Mouse (Mus musculus) hindbrain, embryonic 16.5 days (tissue): ENCODE results near the gene Cntn2. TPM values are rescaled to one million over a fixed set of nuclear protein-coding genes. Genes with fewer than 3 reads are reported as not detected.

Source experiments
- ATAC-seq: fragments of 200-750 bp; cut with Nextera tagmentation; 2 replicates; pipeline ENCODE4 v1.8.0; 2017; ENCODE audit warnings: moderate TSS enrichment, moderate library complexity
- H3K27ac ChIP-seq: fragments of 300-500 bp; sonication (generic); 2 replicates; pipeline ENCODE4 v1.5.1; 2014; ENCODE audit warnings: low read depth, mild to moderate bottlenecking, control low read depth, low read length, moderate library complexity
- H3K27me3 ChIP-seq: fragments of 300-500 bp; sonication (generic); replicated peaks from 2 replicates; pipeline ENCODE4 v1.6.1; 2014; ENCODE audit warnings: low read length; ENCODE audit not compliant: control insufficient read depth, insufficient read depth
- H3K36me3 ChIP-seq: fragments of 300-500 bp; sonication (generic); 2 replicates; pipeline ENCODE4 v1.6.1; 2014; ENCODE audit warnings: mild to moderate bottlenecking, low read length, moderate library complexity, mixed read lengths; ENCODE audit not compliant: control insufficient read depth, insufficient read depth
- H3K4me1 ChIP-seq: fragments of 300-500 bp; sonication (generic); 2 replicates; pipeline ENCODE4 v1.6.1; 2014; ENCODE audit warnings: low read depth, low read length; ENCODE audit not compliant: control insufficient read depth, insufficient read depth
- H3K4me2 ChIP-seq: fragments of 300-500 bp; sonication (generic); 2 replicates; pipeline ENCODE4 v1.6.1; 2014; ENCODE audit warnings: mild to moderate bottlenecking, low read length, control low read depth, moderate library complexity
- H3K4me3 ChIP-seq: fragments of 300-500 bp; sonication (generic); 2 replicates; pipeline ENCODE4 v1.5.1; 2014; ENCODE audit warnings: mild to moderate bottlenecking, low read length, control low read depth, moderate library complexity
- H3K9ac ChIP-seq: fragments of 300-500 bp; sonication (generic); 2 replicates; pipeline ENCODE4 v1.6.1; 2014; ENCODE audit warnings: low read depth, mild to moderate bottlenecking, control low read depth, low read length, moderate library complexity
- H3K9me3 ChIP-seq: fragments of 300-500 bp; sonication (generic); 2 replicates; pipeline ENCODE4 v1.6.1; 2014; ENCODE audit warnings: mild to moderate bottlenecking, low read length, moderate library complexity; ENCODE audit not compliant: control insufficient read depth
- WGBS: fragments of 180-500 bp; shearing (Covaris S2); extraction: QIAGEN DNeasy Blood & Tissue Kit; methylation state at CpG from one replicate; pipeline ENCODE4 v1.1.7; 2014; 5-methylcytosine and 5-hydroxymethylcytosine counted together
- polyA plus RNA-seq: library from polyadenylated mRNA; unstranded; fragments of >200 nt; fragmentation: Nextera tagmentation; extraction: Ambion mirVana; gene quantifications from 2 replicates; pipeline ENCODE4 v1.2.1, GENCODE M21; 2015

The Cntn2 gene
- polyA plus RNA-seq, 1 experiment from 2014 or later, result 24.3 TPM

DNA sequence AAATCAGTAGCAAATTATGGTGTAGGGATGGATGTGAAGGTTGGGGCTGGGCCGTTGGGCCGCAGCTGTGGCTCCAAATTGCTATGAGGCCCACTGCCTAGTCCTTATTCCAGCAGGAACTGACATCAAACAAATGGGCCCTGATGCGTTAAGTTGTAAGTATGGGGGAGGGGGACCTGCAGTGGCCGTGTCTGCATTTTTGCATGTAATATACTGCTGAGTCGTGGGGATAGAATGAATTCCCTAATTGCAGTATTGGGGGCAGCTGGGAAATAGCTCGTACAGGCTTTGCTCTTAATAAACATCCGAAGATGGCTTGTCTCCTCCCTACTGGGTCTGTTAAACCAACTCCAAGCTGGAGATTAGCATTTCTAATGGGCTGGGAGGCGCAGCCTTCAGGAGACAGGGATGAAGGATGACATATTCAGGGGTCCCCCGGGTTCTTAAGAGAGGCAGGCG, 19.3 kb upstream of the Cntn2 start:
- H3K4me2 ChIP-seq, result no peak overlapping the region
- H3K27ac ChIP-seq, result peak overlapping the region; percentile 48
- WGBS, result 13% methylated on average over 10 of the region's 10 CpGs
- no peak overlapping the region for H3K9ac ChIP-seq
- no peaks in the 10 kb centered on the region for H3K27me3 ChIP-seq
- peaks cover 24% of the 10 kb centered on the region for H3K4me1 ChIP-seq
- H3K36me3 ChIP-seq, result no peaks in the 10 kb centered on the region
- no peak overlapping the region for H3K4me3 ChIP-seq
- H3K9me3 ChIP-seq, result no peaks in the 10 kb centered on the region
- ATAC-seq, result peak; percentile 22

- Histone ChIP-seq H3K27ac (peak overlapping the region; percentile 48), H3K4me1 (peaks cover 24% of the 10 kb centered on the region)
- WGBS, result 46% methylated on average over 8 of the region's 8 CpGs
Observed at GRCm38 (mm10) chr1:132560907-132561700, 18.0 kb upstream of the Cntn2 start.

GRCm38 (mm10) chr1:132559045-132559444, 16.0 kb upstream of the Cntn2 start:
- Histone ChIP-seq H3K4me1 (peaks cover 24% of the 10 kb centered on the region), H3K36me3 (no peaks in the 10 kb centered on the region), H3K27ac (peak overlapping the region; percentile 19; the same call in 1 of the 2 replicates), H3K4me3 (no peak overlapping the region), H3K27me3 (no peaks in the 10 kb centered on the region), H3K9me3 (no peaks in the 10 kb centered on the region), H3K4me2 (no peak overlapping the region), H3K9ac (no peak overlapping the region)
- 15% methylated on average over 6 of the region's 6 CpGs for WGBS
- ATAC-seq, result 0 out of 2 replicates have a peak, but pooled peaks have one; percentile 9

More at GRCm38 (mm10) chr1:132560907-132561700, 18.0 kb upstream of the Cntn2 start:
- peak; percentile 21; the same call in 1 of the 2 replicates for ATAC-seq
- Histone ChIP-seq H3K9ac (no peak overlapping the region), H3K4me2 (no peak overlapping the region), H3K36me3 (no peaks in the 10 kb centered on the region), H3K4me3 (no peak overlapping the region), H3K27me3 (no peaks in the 10 kb centered on the region), H3K9me3 (no peaks in the 10 kb centered on the region)

DNA sequence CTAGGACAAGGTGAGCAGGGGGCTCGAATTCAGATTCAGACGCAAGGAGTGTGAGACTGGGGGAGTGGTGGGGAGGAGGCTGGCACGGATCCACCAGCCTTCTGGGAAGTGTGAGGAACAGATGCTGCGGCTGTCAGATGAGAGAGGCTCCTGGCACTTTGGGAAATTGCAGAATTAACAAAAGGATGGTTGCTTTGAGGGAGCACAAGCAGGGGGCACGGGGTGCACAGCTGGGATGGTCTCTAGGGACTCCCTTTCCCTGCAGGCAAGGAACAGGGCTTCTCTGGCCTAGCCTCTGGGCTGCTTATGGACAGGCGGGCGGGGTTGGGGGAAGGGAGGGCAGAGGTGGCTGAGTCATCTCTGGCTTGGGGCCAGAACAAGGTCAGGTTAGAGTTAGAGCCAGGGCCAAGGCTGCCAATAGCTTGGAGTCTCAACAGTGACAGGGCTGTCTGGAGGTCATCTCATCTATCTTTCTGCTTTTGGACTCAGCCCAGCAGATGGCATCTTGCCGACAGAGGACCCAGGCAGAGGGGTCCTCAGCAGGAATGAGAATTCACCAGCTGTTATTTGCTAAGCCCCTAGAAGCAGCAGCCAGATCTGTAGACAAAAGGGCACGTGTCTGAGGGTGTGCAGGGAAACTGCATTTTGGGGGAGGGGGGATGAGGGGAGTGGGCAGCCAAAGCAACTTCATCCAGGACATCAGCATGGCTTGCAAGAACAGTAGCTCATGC, 15.0 kb upstream of the Cntn2 start:
- ATAC-seq, result peak; percentile 71
- Histone ChIP-seq H3K4me3 (no peak overlapping the region), H3K27me3 (no peaks in the 10 kb centered on the region), H3K9ac (no peak overlapping the region), H3K27ac (peak overlapping the region; percentile 19), H3K36me3 (no peaks in the 10 kb centered on the region), H3K4me2 (no peak overlapping the region), H3K9me3 (no peaks in the 10 kb centered on the region), H3K4me1 (peaks cover 24% of the 10 kb centered on the region)
- 7% methylated on average over 9 of the region's 9 CpGs for WGBS

DNA sequence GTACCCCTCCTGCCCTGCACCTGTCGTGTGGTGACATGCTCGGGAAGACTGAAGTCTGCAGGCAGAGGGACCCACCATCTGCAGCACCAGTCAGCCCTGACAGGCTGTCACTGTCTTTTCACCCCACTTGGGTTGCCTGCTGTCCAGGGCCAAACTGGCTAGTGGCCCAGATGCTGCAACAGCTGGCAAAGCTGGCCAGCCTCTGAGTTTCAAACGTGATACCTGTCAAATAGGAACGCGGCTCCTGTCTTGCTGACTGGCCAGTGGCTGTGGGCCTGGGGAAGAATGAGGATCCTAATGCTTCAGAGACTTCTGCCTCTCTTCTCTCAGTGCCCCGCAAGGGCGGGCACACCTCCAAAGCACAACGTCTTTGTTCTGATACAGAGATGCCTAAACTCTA, 733 bp upstream of the Cntn2 start:
- Histone ChIP-seq H3K27me3 (no peaks in the 10 kb centered on the region), H3K36me3 (no peaks in the 10 kb centered on the region), H3K4me2 (no peak overlapping the region), H3K9ac (0 out of 2 replicates have a peak overlapping the region, but pooled peaks have one; percentile 19), H3K4me3 (no peak overlapping the region), H3K27ac (peak overlapping the region; percentile 48; the same call in 1 of the 2 replicates), H3K4me1 (peaks cover 14% of the 10 kb centered on the region), H3K9me3 (no peaks in the 10 kb centered on the region)
- ATAC-seq, result no peak
- 40% methylated on average over 8 of the region's 8 CpGs for WGBS

- peak; percentile 6; the same call in 1 of the 2 replicates for ATAC-seq
- Histone ChIP-seq H3K36me3 (no peaks in the 10 kb centered on the region), H3K27ac (peak overlapping the region; percentile 73), H3K9ac (peak overlapping the region; percentile 72), H3K4me1 (peaks cover 14% of the 10 kb centered on the region), H3K9me3 (no peaks in the 10 kb centered on the region), H3K4me3 (peak overlapping the region; percentile 55), H3K4me2 (peak overlapping the region; percentile 69), H3K27me3 (no peaks in the 10 kb centered on the region)
- WGBS, result 13% methylated on average over 5 of the region's 5 CpGs
Observed at GRCm38 (mm10) chr1:132541824-132542599, 1.0 kb downstream of the Cntn2 start.

GRCm38 (mm10) chr1:132541171-132541823, 1.8 kb downstream of the Cntn2 start:
- WGBS, result 6% methylated on average over 14 of the region's 14 CpGs
- H3K4me3 ChIP-seq, result peak overlapping the region; percentile 55
- peak overlapping the region; percentile 69 for H3K4me2 ChIP-seq
- H3K9me3 ChIP-seq, result no peaks in the 10 kb centered on the region
- no peaks in the 10 kb centered on the region for H3K27me3 ChIP-seq
- H3K9ac ChIP-seq, result peak overlapping the region; percentile 72
- ATAC-seq, result 0 out of 2 replicates have a peak, but pooled peaks have one; percentile 10
- H3K27ac ChIP-seq, result no peak overlapping the region
- H3K4me1 ChIP-seq, result peaks cover 14% of the 10 kb centered on the region
- no peaks in the 10 kb centered on the region for H3K36me3 ChIP-seq

DNA sequence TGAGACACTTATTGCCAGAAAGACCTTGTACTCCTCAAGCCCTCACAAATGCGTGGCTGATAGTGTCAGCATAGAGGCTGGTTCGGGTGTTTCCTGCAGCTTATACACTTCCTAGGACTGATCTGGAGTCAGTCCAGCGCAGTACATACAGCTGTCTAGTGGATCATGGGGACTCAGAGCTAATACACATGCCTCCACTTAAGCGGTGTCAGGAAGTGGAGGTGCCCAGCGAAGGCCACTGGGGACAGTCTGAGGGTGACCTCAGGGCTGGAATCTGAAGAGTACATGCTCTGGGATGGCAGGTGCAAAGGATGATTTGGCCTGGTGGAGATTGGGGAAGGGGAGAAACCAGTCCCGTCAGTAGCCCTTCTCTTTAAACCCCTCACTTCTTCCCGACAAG, 2.4 kb downstream of the Cntn2 start:
- H3K9ac ChIP-seq, result peak overlapping the region; percentile 72; the same call in 1 of the 2 replicates
- peaks cover 14% of the 10 kb centered on the region for H3K4me1 ChIP-seq
- no peak overlapping the region for H3K27ac ChIP-seq

More for the DNA sequence above, 2.4 kb downstream of the Cntn2 start:
- 56% methylated on average over 7 of the region's 7 CpGs for WGBS
- Histone ChIP-seq H3K36me3 (no peaks in the 10 kb centered on the region), H3K4me3 (peak overlapping the region; percentile 55), H3K27me3 (no peaks in the 10 kb centered on the region), H3K9me3 (no peaks in the 10 kb centered on the region), H3K4me2 (peak overlapping the region; percentile 69)
- no peak for ATAC-seq
